Mouse (Mus musculus): ENCODE measurements at regions not wholly inside any gene's neighbourhood (a gene's known extent, or its start where the extent isn't known, plus 50 kb on each side); places are given as distances from the start of the nearest gene placed in this dataset.

DNA sequence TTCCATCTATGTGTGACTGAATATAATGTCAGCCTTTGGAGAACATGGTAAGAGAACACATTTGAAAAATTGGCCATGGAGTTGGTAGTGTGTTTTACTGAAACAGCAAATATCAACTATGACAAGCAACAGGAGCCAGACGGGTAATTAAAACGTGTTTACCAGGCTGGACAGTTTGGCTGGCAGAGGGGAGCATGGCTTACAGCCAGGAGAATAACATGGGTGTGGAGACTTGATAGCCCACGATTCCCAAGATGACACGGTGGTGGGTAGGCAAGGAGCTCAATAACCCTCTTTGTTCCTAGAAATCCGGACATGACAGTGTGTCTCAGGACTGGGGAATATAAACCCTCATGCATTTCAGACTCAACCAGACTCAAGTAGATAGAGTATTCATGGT is 185.2 kb downstream of the Cyp26b1 start:
- H3K4me1 ChIP-seq (ENCODE audit: control insufficient read depth, insufficient read depth, low read length), result no peaks in the 10 kb centered on the region
- DNase-seq (ENCODE audit: low spot score, missing footprints), result no peak
- H3K4me2 ChIP-seq, result no peak overlapping the region
- H3K9me3 ChIP-seq (ENCODE audit: control insufficient read depth, low read length), result no peaks in the 10 kb centered on the region
- no peak for ATAC-seq (ENCODE audit: low FRiP score)
- no peak overlapping the region for H3K27ac ChIP-seq (ENCODE audit: low read depth, low read length)
- no peaks in the 10 kb centered on the region for H3K27me3 ChIP-seq (ENCODE audit: control insufficient read depth, insufficient read depth, low read length)
- no peaks in the 10 kb centered on the region for H3K36me3 ChIP-seq (ENCODE audit: control insufficient read depth, insufficient read depth, low read length)
- H3K4me3 ChIP-seq (ENCODE audit: low read depth, low read length), result no peak overlapping the region
- WGBS, result 84% methylated on average over 5 of the region's 5 CpGs
- no peak overlapping the region for H3K9ac ChIP-seq (ENCODE audit: low read length)

GRCm38 (mm10) chr6:84407773-84408172 is 185.9 kb downstream of the Cyp26b1 start:
- Histone ChIP-seq H3K4me2 (no peak overlapping the region), H3K9ac (ENCODE audit: low read length) (no peak overlapping the region), H3K4me3 (ENCODE audit: low read depth, low read length) (no peak overlapping the region), H3K27me3 (ENCODE audit: control insufficient read depth, insufficient read depth, low read length) (no peaks in the 10 kb centered on the region), H3K9me3 (ENCODE audit: control insufficient read depth, low read length) (no peaks in the 10 kb centered on the region), H3K36me3 (ENCODE audit: control insufficient read depth, insufficient read depth, low read length) (no peaks in the 10 kb centered on the region), H3K27ac (ENCODE audit: low read depth, low read length) (no peak overlapping the region), H3K4me1 (ENCODE audit: control insufficient read depth, insufficient read depth, low read length) (no peaks in the 10 kb centered on the region)
- peak; percentile 62; the same call in 1 of the 2 replicates for ATAC-seq (ENCODE audit: low FRiP score)
- WGBS, result 17% methylated on average over 6 of the region's 6 CpGs
- peak; percentile 95 for DNase-seq (ENCODE audit: low spot score, missing footprints)

GRCm38 (mm10) chr6:84404695-84405094 is 189.0 kb downstream of the Cyp26b1 start:
- Histone ChIP-seq H3K4me1 (ENCODE audit: control insufficient read depth, insufficient read depth, low read length) (no peaks in the 10 kb centered on the region), H3K27ac (ENCODE audit: low read depth, low read length) (no peak overlapping the region), H3K9ac (ENCODE audit: low read length) (no peak overlapping the region), H3K36me3 (ENCODE audit: control insufficient read depth, insufficient read depth, low read length) (no peaks in the 10 kb centered on the region), H3K4me3 (ENCODE audit: low read depth, low read length) (no peak overlapping the region), H3K4me2 (no peak overlapping the region), H3K9me3 (ENCODE audit: control insufficient read depth, low read length) (no peaks in the 10 kb centered on the region), H3K27me3 (ENCODE audit: control insufficient read depth, insufficient read depth, low read length) (no peaks in the 10 kb centered on the region)
- DNase-seq (ENCODE audit: low spot score, missing footprints) (no peak), ATAC-seq (ENCODE audit: low FRiP score) (no peak)
- 61% methylated on average over 4 of the region's 4 CpGs for WGBS

DNA sequence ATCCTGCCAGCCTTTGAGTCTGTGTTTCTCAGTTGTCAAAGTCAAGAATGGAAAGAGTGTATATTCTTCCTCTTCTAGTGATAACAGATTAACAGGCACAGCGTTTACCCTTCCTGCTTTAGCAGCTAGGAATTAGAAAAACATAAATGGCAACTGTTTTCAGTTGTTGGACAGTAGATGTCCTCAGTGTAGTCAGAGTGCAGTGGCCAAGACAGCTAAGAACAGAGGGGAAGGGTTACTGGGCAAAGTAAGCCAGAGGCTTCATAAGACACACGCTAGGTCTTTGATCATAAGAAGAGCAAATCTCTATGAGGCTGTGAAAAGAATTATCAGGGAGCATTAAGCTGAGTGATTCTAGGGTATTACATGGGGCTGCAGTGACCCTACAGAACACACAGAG is 191.3 kb downstream of the Cyp26b1 start:
- WGBS, result 74% methylated on average over 2 of the region's 2 CpGs

DNA sequence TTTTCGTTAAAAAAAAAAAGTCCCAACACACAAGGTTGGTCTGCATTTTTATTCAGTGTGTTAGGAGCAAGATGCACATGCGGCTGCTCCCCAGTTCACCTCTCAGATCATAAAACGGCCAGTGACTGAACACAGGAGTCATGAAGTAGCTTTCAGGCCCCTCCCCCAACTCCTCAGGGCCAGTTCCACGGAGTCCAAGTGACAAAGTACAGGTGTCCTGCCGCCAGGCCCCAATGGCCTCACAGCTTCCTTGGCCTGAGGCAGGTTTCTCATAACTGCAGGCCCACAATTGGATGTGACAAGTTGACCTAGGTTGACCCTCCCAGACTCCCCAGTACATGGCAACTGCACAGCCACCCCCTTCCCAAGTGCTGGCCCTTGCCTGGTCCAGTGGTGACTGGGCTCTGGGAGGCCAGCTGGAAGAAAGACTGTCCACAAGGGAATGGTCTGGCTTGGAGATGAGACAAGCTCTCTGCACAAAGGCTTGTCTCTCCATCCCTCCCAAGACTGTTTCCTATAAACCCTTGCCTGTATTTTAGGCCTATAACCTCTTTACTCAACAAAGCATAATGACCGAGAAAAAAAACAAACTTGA is 199.1 kb downstream of the Cyp26b1 start:
- WGBS, result 74% methylated on average over 6 of the region's 6 CpGs
- DNase-seq (ENCODE audit: low spot score, missing footprints), result no peak

More for the DNA sequence above, 191.3 kb downstream of the Cyp26b1 start:
- Histone ChIP-seq H3K36me3 (ENCODE audit: control insufficient read depth, insufficient read depth, low read length) (no peaks in the 10 kb centered on the region), H3K9ac (ENCODE audit: low read length) (no peak overlapping the region), H3K4me1 (ENCODE audit: control insufficient read depth, insufficient read depth, low read length) (no peaks in the 10 kb centered on the region), H3K27ac (ENCODE audit: low read depth, low read length) (no peak overlapping the region), H3K27me3 (ENCODE audit: control insufficient read depth, insufficient read depth, low read length) (no peaks in the 10 kb centered on the region), H3K9me3 (ENCODE audit: control insufficient read depth, low read length) (no peaks in the 10 kb centered on the region), H3K4me2 (no peak overlapping the region), H3K4me3 (ENCODE audit: low read depth, low read length) (no peak overlapping the region)
- no peak for ATAC-seq (ENCODE audit: low FRiP score)
- peak; percentile 64 for DNase-seq (ENCODE audit: low spot score, missing footprints)

DNA sequence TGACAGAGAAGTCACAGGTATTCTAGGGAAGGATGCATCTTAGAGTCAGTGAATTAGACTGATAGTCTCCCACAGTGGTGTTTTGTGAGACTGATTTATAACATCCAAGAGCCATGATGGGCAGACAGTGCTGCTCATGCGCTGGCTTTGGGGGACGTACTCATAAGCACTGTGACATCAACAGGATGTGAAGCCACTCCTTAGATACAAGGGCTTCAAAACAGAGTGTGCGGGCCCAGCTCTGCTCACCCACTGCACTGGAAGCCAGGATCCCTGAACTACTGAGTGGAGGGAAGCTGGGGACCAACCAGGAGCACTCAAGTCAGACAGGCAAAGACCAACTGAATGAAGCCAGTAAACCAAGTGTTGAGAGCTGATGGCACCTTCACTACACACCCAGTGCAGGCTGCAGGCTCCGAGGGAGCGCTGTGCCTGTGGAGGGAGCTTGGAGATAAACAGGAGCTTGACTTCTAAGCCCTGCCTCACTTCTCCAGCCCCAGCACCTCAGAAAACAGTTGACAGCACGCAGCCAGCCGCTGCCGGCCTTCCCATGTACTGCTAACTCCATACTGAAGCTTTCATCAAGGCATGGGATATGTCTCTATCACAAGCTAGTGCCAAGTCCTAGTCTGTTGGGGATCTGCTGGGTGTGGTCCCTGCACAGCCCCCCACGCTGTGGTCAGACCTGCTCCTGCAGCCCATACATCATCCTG is 200.0 kb downstream of the Cyp26b1 start:
- H3K9ac ChIP-seq (ENCODE audit: low read length), result no peak overlapping the region
- no peak overlapping the region for H3K4me2 ChIP-seq
- H3K27me3 ChIP-seq (ENCODE audit: control insufficient read depth, insufficient read depth, low read length), result no peaks in the 10 kb centered on the region
- no peak overlapping the region for H3K4me3 ChIP-seq (ENCODE audit: low read depth, low read length)
- DNase-seq (ENCODE audit: low spot score, missing footprints) (no peak), ATAC-seq (ENCODE audit: low FRiP score) (no peak)
- H3K4me1 ChIP-seq (ENCODE audit: control insufficient read depth, insufficient read depth, low read length), result no peaks in the 10 kb centered on the region
- H3K9me3 ChIP-seq (ENCODE audit: control insufficient read depth, low read length), result no peaks in the 10 kb centered on the region
- WGBS, result 89% methylated on average over 9 of the region's 9 CpGs
- H3K36me3 ChIP-seq (ENCODE audit: control insufficient read depth, insufficient read depth, low read length), result no peaks in the 10 kb centered on the region
- H3K27ac ChIP-seq (ENCODE audit: low read depth, low read length), result no peak overlapping the region

More for the DNA sequence above, 199.1 kb downstream of the Cyp26b1 start:
- Histone ChIP-seq H3K9me3 (ENCODE audit: control insufficient read depth, low read length) (no peaks in the 10 kb centered on the region), H3K4me2 (no peak overlapping the region), H3K27me3 (ENCODE audit: control insufficient read depth, insufficient read depth, low read length) (no peaks in the 10 kb centered on the region), H3K36me3 (ENCODE audit: control insufficient read depth, insufficient read depth, low read length) (no peaks in the 10 kb centered on the region), H3K4me1 (ENCODE audit: control insufficient read depth, insufficient read depth, low read length) (no peaks in the 10 kb centered on the region), H3K4me3 (ENCODE audit: low read depth, low read length) (no peak overlapping the region), H3K9ac (ENCODE audit: low read length) (no peak overlapping the region), H3K27ac (ENCODE audit: low read depth, low read length) (no peak overlapping the region)
- ATAC-seq (ENCODE audit: low FRiP score), result no peak

GRCm38 (mm10) chr6:84392752-84393511 is 200.8 kb downstream of the Cyp26b1 start:
- Histone ChIP-seq H3K27ac (ENCODE audit: low read depth, low read length) (no peak overlapping the region), H3K27me3 (ENCODE audit: control insufficient read depth, insufficient read depth, low read length) (no peaks in the 10 kb centered on the region), H3K9me3 (ENCODE audit: control insufficient read depth, low read length) (no peaks in the 10 kb centered on the region), H3K4me1 (ENCODE audit: control insufficient read depth, insufficient read depth, low read length) (no peaks in the 10 kb centered on the region), H3K9ac (ENCODE audit: low read length) (no peak overlapping the region), H3K4me2 (no peak overlapping the region), H3K36me3 (ENCODE audit: control insufficient read depth, insufficient read depth, low read length) (no peaks in the 10 kb centered on the region), H3K4me3 (ENCODE audit: low read depth, low read length) (no peak overlapping the region)
- ATAC-seq (ENCODE audit: low FRiP score) (no peak), DNase-seq (ENCODE audit: low spot score, missing footprints) (no peak)
- 88% methylated on average over 14 of the region's 14 CpGs for WGBS

DNA sequence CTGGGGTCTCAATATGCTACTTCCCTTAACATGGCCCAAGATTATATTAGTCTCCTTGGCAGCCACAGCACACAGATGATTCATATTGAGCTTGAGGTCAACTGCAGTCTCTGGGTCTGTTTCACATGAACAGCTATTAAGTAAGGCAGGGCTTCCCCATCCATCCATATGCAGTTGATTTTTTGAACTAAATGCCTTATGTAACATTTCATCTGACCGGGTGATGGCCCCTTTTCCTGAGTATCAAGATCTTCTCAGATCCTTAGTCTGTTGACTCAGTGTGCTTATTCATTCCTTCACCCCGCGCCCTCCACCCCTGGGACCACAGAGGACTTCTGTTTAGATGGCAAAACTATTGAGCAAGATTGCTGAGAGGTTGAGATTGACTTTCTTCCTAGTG is 202.7 kb downstream of the Cyp26b1 start:
- Histone ChIP-seq H3K4me3 (ENCODE audit: low read depth, low read length) (no peak overlapping the region), H3K27me3 (ENCODE audit: control insufficient read depth, insufficient read depth, low read length) (no peaks in the 10 kb centered on the region), H3K9me3 (ENCODE audit: control insufficient read depth, low read length) (no peaks in the 10 kb centered on the region), H3K36me3 (ENCODE audit: control insufficient read depth, insufficient read depth, low read length) (no peaks in the 10 kb centered on the region), H3K27ac (ENCODE audit: low read depth, low read length) (no peak overlapping the region), H3K9ac (ENCODE audit: low read length) (no peak overlapping the region), H3K4me2 (no peak overlapping the region), H3K4me1 (ENCODE audit: control insufficient read depth, insufficient read depth, low read length) (no peaks in the 10 kb centered on the region)
- 91% methylated on average over 3 of the region's 3 CpGs for WGBS
- no peak for DNase-seq (ENCODE audit: low spot score, missing footprints)
- ATAC-seq (ENCODE audit: low FRiP score), result no peak

GRCm38 (mm10) chr6:84385696-84386095 is 208.0 kb downstream of the Cyp26b1 start:
- Histone ChIP-seq H3K9ac (ENCODE audit: low read length) (no peak overlapping the region), H3K27me3 (ENCODE audit: control insufficient read depth, insufficient read depth, low read length) (no peaks in the 10 kb centered on the region), H3K27ac (ENCODE audit: low read depth, low read length) (no peak overlapping the region), H3K4me1 (ENCODE audit: control insufficient read depth, insufficient read depth, low read length) (no peaks in the 10 kb centered on the region), H3K4me2 (no peak overlapping the region), H3K36me3 (ENCODE audit: control insufficient read depth, insufficient read depth, low read length) (no peaks in the 10 kb centered on the region), H3K9me3 (ENCODE audit: control insufficient read depth, low read length) (no peaks in the 10 kb centered on the region), H3K4me3 (ENCODE audit: low read depth, low read length) (no peak overlapping the region)
- DNase-seq (ENCODE audit: low spot score, missing footprints), result no peak
- ATAC-seq (ENCODE audit: low FRiP score), result no peak
- 66% methylated on average over 10 of the region's 10 CpGs for WGBS

Measured in midbrain, embryonic 11.5 days (tissue).